Mouse (Mus musculus) left cerebral cortex, adult 2 months (tissue): Measurements from ENCODE around the gene Nol4l. TPM values are rescaled to one million over a fixed set of nuclear protein-coding genes. Genes with fewer than 3 reads are reported as not detected.
A peak's percentile ranks its signal among the peaks of the same experiment; 100 is the strongest.

Experiments
- DNase-seq, 2 experiments: peaks; one replicate each; pipeline ENCODE4 v3.0.0; 2021 to 2022; ENCODE audit warnings: low spot score in 2 of 2, mixed read lengths in 1 of 2; ENCODE audit errors: extremely low spot score in 1 of 2
- H3K27ac ChIP-seq: fragments of 200-600 bp; 2 replicates; pipeline ENCODE4 v1.8.1; 2022
- H3K4me3 ChIP-seq: fragments of 200-600 bp; 2 replicates; pipeline ENCODE4 v1.8.1; 2022
- CTCF ChIP-seq: fragments of 200-600 bp; IDR thresholded peaks from 2 replicates; pipeline ENCODE4 v1.8.1; 2022; ENCODE audit warnings: antibody characterized with exemption, mild to moderate bottlenecking, moderate library complexity
- intact Hi-C: fragments of 180-260 bp; cut with DNase I; formaldehyde crosslinking; loops from one replicate; pipeline ENCODE4 v1.15.1; 2025
- total RNA-seq, 2 experiments: library from RNA; stranded (reverse); gene quantifications; 2 replicates each; pipeline ENCODE4 v1.2.3; 2021

Nol4l gene
- total RNA-seq, 2 experiments from 2014 or later: 45.0 to 51.3 TPM

- H3K4me3 ChIP-seq: peak overlapping the region; percentile 70
- TF ChIP-seq CTCF: no peak
- H3K27ac ChIP-seq: peak overlapping the region; percentile 90
- DNase-seq: no peak
- intact Hi-C loops: loop anchor here (2.0 to 10.0 kb wide), 2 partner anchors 37 to 253 kb away; partner anchors contain the start of genes Mapre1 and Nol4l
Observed at GRCm38 (mm10) chr2:153491512-153492178, 38.1 kb downstream of the Nol4l start.

- DNase-seq: no peak
- no peak for TF ChIP-seq CTCF
- intact Hi-C loops: loop anchor here (10.0 kb wide), 1 partner anchor 254 kb away; the partner anchor contains the start of gene Mapre1
- H3K27ac ChIP-seq: peak overlapping the region; percentile 90; the same call in 1 of the 2 replicates
- no peak overlapping the region for H3K4me3 ChIP-seq
Observed at GRCm38 (mm10) chr2:153490940-153491339, 38.8 kb downstream of the Nol4l start.

- intact Hi-C loops: loop anchor here (10.0 kb wide), 1 partner anchor 255 kb away; the partner anchor contains the start of gene Mapre1
- no peak overlapping the region for H3K4me3 ChIP-seq
- TF ChIP-seq CTCF: no peak
- H3K27ac ChIP-seq: no peak overlapping the region
- DNase-seq: no peak
Observed at GRCm38 (mm10) chr2:153490116-153490515, 39.7 kb downstream of the Nol4l start.

GRCm38 (mm10) chr2:153484071-153484470 lies 45.7 kb downstream of the Nol4l start:
- intact Hi-C loops: no loop called here
- no peak for DNase-seq
- Histone ChIP-seq H3K27ac (peak overlapping the region; percentile 71; the same call in 1 of the 2 replicates), H3K4me3 (no peak overlapping the region)
- no peak for TF ChIP-seq CTCF

GRCm38 (mm10) chr2:153483118-153483983 lies 46.4 kb downstream of the Nol4l start:
- intact Hi-C loops: no loop called here
- peak; percentile 60 to 62 for DNase-seq
- no peak for TF ChIP-seq CTCF
- Histone ChIP-seq H3K27ac (peak overlapping the region; percentile 71), H3K4me3 (no peak overlapping the region)

- no peak for TF ChIP-seq CTCF
- no peak for DNase-seq
- Histone ChIP-seq H3K27ac (peak overlapping the region; percentile 59), H3K4me3 (no peak overlapping the region)
- intact Hi-C loops: no loop called here
Observed at GRCm38 (mm10) chr2:153481861-153482120, 48.0 kb downstream of the Nol4l start.

- Histone ChIP-seq H3K27ac (peak overlapping the region; percentile 59; the same call in 1 of the 2 replicates), H3K4me3 (no peak overlapping the region)
- no peak for TF ChIP-seq CTCF
- no peak for DNase-seq
- intact Hi-C loops: no loop called here
Observed at GRCm38 (mm10) chr2:153481108-153481860, 48.5 kb downstream of the Nol4l start.

- peak overlapping the region; percentile 32; the same call in 1 of the 2 replicates for H3K27ac ChIP-seq
- no peak for DNase-seq
- intact Hi-C loops: no loop called here
- H3K4me3 ChIP-seq: no peak overlapping the region
- TF ChIP-seq CTCF: no peak
Observed at GRCm38 (mm10) chr2:153479486-153479885, 50.3 kb downstream of the Nol4l start.

GRCm38 (mm10) chr2:153478583-153478982 lies 51.2 kb downstream of the Nol4l start:
- no peak overlapping the region for H3K27ac ChIP-seq
- TF ChIP-seq CTCF: peak; percentile 87
- DNase-seq: peak; percentile 65 to 70
- intact Hi-C loops: loop anchor here (1.0 kb wide), 1 partner anchor 108 kb away; no protein-coding TSS in a partner anchor
- no peak overlapping the region for H3K4me3 ChIP-seq

- Histone ChIP-seq H3K27ac (peak overlapping the region; percentile 30; the same call in 1 of the 2 replicates), H3K4me3 (no peak overlapping the region)
- intact Hi-C loops: no loop called here
- peak in 1 of 2 experiments; percentile 49 for DNase-seq
- TF ChIP-seq CTCF: no peak
Observed at GRCm38 (mm10) chr2:153475114-153476112, 54.4 kb downstream of the Nol4l start.
